Mouse (Mus musculus): ENCODE data around the gene Casp7.

Gene Casp7

DNA sequence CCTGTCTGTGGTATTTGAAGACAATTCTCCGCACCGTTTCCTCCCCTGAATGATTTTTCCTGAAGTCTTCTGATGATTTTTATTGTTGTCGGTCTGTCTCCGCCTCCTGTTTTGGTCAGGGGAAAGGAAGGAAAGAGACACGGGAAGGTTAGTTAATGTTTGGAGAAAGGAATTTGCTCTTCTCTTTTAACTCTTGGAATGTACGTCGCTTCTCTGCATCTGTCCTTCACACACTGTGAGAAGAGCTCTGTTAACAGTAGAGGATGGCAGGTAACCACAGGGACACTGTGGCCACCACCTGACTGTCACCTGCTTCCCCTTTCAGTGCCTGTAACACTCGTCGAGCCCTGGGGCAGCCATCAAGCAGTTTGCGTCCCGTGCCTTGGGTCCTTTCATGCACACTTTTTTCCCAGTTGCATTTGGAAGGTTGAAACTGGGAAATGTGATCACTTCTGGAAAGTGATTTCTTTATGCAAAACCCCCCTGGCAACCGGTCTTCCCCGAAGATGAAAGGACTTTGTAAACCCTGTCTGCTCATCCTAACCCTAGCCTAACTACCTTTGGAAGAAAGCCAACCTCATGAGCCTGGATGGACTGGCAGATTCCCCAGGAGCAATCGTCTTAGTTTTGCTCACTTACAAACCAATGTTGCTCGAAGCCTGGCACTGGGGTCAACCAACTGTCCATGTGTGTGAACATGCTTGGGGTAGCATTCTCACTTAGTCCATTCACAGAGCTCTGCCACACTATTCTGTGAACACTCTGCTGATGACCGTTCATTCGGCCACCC, 27.9 kb downstream of the Casp7 start:
- DNase-seq (ENCODE audit: low read depth, low spot score) = no peak

DNA sequence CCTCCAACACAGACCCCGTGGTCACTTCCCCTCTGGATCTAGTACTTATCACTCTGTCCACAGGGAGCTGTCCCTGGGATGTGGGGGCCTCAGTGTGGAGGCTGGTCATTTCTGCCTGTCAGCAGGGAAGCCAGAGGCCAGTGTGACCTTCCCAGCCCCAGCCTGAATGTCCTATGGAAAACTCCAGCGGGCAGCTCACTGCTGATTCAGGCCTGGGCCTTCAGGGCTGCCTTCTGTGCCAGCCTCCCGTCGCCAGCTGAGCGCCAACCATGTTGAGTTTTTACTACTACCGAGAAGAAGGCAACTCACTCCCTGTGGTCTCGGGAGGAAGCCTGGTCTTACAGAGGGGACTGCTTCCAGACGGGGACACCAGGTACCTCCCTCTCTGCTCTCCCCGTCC, 28.6 kb downstream of the Casp7 start:
- no peak for DNase-seq (ENCODE audit: low read depth, low spot score)

DNA sequence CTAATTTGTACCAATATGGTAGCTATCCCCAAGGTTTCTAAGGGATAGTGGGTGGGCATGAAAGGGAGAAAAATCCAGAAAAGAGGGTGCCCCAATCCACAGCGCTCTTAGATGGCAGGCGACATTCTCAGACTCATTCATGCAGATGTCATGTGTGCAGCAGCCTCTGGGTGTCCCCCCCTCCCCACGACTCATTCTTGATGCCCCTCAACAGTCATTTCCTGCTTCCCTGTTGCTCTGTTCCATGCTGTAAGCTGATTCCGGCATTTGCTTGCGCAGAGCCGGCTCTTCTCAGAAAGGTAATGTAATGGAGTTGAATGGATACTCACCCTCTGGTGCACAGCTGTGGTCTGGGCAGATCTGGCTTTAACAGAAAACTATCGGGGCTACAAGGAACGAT, 33.4 kb downstream of the Casp7 start:
- DNase-seq (ENCODE audit: low read depth, low spot score) = no peak

DNA sequence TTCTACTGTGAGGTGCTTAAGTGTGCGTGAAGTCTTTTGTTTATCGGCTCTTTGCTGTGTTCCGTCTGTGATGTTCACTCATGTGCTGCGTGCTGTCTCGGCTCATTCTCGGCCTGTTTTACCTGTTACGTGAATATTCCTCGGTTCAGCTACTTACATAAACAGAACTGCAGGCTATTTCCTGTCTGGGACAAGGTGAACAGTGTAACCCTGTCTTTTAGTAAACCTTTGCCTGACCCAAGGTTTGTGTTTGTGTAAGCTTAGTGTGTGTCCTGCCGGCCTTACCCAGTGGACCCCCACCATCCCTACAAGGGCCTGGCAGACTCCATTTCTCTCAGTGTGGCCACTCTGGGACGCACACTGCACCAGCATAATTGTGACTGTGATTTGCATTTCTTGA, 35.8 kb downstream of the Casp7 start:
- no peak for DNase-seq (ENCODE audit: low read depth, low spot score)

DNA sequence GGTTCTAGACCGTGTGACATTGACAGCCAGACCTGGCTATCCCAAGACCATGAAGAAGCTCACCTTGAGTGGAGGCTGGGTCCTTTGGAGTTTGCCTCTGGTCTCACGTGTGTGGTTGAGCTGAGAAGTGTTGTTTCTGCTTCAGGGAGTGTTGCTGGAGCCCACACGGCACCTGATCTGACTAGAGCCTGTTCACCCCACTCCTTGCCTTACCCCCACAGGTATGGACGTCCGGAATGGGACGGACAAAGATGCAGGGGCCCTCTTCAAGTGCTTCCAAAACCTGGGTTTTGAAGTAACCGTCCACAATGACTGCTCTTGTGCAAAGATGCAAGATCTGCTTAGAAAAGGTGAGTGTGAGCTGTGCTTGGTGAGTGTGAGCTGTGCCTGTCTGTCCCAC, 36.7 kb downstream of the Casp7 start:
- DNase-seq (ENCODE audit: low read depth, low spot score) = no peak

DNA sequence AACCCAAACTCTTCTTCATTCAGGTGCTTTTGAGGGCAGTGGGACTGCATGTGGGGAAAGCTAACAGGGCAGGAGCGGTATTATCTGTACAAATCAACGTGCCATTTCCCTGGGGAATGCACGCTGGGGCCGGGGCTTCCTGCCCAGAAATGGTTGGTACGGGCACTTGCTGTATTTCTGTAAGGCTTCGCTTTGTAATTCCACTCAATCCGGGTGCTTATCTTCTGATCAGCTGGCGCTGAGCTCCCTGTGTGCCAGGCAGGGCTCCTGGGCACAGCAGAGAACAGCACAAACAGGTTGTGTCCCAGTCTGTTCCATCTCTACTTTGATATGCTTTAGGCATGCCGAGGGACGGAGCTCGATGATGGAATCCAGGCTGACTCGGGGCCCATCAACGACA, 39.5 kb downstream of the Casp7 start:
- no peak for DNase-seq (ENCODE audit: low read depth, low spot score)

DNA sequence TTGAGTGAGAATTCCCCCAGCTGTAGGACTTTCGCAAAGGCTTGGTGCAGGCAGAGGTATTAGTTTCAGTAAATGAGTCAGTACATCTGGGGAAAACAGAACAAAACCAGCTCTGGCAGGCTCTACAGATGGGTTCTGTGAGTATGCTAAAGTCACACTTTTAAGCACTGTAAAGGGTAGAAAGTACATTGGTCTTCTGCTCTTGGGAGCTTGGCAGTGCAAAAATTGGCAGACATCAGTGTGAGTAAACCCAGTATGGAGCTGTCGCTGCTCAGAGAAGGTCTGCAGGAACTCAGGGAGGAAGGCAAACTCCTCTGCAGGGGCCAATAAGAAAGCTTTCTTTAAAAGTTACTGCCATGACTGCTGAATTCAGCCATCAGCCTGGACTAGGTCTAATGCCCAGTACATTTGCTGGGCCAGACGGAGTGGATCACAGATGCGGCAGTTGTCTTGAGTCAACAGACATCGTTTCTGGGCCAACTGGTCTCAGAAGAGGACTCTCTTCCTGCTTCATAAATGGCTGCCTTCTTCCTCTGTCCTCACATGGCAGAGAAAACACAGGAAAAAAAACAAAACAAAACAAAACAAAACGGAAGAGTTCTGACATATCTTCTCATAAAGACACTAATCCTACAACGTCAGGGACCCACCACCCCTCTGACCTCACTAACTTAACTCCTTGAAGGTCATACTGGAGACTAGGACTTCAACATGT, 41.6 kb downstream of the Casp7 start:
- no peak for DNase-seq (ENCODE audit: low read depth, low spot score)

DNA sequence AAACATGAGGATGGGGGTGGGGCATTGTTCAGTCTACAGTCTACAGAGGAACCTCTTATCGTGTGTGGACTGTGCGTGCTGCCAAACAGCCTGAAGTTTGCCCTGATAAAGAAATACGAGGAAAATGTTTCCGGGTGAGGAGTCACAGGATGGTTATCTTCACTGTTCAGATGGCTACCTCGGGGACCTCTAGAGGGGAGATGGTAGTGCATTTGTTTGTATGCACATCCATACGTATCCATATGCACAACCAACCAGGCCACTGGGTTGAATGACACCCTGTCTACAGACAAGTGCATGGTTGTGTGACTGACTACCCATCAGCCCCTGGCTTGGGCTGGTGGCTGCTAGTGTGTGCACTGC, 42.1 kb downstream of the Casp7 start:
- no peak for DNase-seq (ENCODE audit: low read depth, low spot score)

DNA sequence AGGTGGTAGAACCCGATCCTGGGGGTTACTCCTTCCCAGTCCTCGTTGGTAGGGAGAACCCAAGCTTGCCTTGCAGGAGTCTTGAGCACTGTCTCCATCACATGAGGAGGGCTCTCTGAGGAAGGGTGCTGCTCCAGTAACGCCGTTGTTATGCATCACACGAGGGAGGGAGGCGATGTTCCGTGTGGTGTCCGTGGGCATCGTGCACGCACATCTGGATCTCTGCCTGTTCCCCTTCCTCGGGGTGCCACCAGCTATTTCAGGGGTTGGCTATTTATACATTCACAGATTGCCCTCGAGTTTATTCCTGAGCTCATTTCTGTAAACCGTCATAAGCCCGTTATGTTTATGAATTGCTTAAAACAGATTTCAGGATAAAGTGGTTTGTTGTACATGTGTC, 46.5 kb downstream of the Casp7 start:
- no peak for DNase-seq (ENCODE audit: low read depth, low spot score)

DNA sequence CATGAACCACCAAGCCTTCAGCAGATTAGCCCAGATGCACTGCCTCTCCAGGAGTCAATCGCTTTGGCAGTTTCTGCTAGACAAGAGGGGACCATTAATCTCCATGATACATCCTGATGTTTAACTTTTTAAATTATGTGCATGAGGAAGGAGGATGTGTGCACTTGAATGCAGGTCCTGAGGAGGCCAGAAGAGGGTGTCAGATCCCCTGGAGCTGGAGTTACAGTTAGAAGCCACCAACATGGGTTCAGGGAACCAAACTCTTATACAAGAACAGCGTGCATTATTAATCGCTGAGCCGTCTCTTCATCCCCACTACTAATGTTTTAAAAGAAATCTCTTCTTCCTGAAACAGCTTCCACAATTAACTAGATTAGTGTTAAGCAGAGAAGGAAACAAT, 51.9 kb downstream of the Casp7 start:
- DNase-seq (ENCODE audit: low read depth, low spot score) = no peak

DNA sequence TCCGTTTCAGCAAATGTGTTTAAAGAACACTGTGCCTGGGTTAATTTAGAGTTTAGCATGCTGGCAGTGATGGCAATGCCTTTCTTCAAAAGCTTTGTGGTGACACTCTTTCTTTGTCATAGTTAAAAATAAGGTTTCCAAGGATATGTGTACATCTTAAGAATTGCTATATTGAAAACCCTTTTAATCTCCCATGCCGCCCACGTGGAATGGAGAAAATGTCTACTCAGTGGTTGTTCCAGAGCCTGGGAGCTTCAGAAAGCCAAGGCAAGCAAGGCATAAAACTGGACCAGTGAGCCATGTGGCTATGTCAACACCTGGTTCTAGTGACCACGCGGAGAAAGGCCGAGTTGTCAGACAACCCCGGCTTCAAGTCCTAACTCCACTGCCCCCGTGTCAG, 52.6 kb downstream of the Casp7 start:
- no peak for DNase-seq (ENCODE audit: low read depth, low spot score)

DNA sequence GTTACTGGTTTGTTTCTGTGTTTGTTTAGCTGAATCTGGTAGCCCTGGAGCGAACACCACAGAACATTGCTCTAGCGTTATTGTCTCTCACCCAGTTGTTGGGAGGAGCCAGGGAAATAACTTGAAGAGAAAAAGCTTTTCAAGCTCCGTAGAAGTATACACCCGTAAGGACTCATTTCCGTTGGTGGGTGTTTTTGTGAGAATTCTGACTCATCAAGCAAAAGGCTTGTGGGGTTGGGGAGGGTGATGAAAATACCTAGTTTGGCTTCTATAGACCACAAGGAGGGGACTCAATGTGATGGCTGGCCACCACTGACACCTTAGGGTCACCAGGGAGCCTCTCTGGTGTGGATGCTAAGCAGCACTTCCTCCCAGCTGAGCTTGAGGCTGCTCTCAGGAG, 54.0 kb downstream of the Casp7 start:
- no peak for DNase-seq (ENCODE audit: low read depth, low spot score)

DNA sequence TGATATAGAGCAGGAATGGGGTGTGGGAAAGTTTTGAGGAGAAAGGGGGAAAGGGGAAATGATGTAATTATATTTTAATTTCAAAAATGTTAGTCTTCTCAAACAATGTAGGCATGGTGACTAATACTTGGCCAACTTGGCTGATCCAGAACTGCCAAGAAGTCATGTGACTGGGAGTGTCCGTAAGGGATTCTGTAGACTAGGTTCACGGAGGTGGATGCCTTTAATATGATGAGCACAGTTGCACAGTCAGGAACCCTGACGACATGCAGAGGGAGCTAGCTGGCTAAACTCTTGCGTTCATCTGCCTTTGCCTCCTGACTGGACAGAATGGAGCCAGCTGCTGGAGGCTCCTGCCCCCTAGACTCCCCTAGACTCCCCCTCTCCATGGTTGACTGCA, 54.9 kb downstream of the Casp7 start:
- no peak for DNase-seq (ENCODE audit: low read depth, low spot score)

DNA sequence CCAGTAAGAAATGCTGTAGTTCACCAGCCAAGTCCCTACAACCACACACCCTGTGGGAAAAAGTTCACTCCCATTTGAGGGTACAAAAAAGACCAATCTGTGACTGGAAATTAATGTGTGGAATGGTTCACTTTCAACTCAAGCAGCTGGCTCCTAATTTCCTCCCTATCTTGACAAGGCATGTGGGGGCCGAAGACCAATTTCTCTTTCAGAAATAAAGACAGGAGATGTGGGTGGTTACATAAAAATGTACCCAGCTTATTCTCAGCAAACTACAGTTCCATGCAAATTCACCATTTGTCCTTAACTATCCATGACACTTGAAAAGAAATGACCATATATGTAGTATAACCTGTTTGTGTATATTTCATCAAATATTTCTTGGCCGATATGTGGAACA, 55.5 kb downstream of the Casp7 start:
- no peak for DNase-seq (ENCODE audit: low read depth, low spot score)

DNA sequence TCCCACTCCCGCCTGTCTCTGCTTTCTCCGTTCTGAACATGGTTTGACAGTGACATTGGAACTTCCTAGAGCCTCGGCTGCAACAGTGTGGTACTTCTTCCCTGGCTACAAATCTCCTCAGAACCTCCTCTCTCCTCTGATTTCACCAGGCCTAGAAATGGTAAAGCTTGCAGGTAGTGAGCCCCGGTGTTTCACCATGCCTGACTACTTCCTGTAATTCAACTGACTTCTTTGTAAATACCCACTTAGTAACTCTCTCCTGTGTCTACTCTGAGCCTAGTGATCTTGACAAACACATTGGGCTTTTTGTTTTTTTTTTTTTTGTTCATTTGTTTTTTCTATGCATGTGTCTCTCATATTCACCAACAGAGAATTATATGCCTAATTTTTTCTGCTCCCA, 57.9 kb downstream of the Casp7 start:
- no peak for DNase-seq (ENCODE audit: low read depth, low spot score)

DNA sequence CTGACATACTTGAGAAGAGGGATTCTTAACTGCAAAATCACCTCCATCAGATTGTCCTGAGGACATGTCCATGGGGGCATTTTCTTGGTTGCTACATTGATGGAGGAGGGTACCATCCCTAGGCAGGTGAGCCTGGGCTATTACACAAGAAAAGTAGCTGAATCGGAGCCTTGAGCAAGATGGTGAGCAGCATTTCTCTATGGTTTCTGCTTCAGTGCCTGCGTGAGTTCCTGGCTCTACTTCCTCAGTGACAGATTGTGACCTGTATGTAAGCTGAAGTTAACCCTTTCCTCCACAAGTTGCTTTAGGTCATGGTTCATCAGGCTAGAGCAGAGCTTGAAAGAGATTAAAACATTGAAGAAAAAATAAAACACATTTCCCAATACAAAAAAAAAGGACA, 58.4 kb downstream of the Casp7 start:
- no peak for DNase-seq (ENCODE audit: low read depth, low spot score)

DNA sequence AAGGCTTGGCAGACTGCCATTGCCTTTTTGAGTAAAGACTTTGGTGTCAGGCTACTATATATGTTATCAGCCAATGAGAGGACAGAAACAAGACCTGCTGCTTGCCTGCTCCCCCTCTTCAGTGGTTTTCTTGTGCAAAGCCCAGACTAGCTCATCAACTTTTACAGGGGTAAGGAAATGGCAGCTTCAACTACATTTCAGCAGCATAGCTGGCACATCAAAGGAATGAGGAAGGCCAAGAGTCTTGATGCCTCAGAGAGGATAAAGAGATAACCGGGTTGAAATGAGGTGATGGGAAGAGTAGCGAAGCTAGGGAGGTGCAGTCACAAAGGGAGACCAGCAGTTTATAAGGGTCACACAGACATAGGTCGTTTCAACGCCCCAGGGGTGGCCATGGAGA, 60.6 kb downstream of the Casp7 start:
- DNase-seq (ENCODE audit: low read depth, low spot score) = no peak

DNA sequence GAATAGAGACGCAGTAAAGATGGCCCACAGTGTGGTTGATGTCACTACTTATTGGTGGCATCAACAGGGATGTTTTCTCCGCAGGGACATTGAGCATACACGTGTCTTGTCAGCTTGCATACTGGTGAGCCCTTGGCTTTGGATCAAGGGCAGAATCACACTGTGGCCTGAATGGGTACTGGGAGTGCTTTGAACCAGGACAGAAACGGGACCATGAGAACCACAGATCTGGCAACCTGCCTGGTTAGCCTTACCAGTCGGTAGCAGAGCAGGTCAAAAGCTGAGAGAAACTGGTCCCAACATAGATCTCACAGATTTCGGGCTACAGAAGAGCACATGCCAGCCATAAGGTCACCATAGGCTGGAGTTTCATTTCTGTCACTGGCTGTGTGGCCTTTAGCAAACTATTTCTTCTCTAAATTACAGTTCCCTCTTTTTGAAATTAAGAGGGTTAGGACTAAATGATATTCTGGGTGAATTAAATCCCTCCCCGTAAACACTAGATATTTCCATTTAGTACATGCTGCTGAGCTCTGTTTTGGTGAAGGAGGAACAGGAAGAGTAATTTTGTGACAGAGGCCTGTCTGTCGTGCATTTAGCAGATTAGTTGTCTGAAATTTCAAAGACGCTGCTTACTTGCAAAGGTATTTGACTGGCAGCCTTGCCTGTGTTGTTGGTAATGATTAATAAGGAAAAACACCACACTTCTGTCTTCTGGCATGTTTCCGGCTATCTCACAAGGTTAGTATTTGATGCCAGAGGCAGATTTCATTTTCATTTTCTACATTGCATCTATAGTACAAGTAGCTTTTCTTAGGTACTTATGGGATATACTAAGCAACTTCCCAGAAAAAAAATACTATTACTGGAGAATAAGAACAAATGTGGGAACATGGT, 62.5 kb downstream of the Casp7 start:
- DNase-seq (ENCODE audit: low read depth, low spot score) = no peak

DNA sequence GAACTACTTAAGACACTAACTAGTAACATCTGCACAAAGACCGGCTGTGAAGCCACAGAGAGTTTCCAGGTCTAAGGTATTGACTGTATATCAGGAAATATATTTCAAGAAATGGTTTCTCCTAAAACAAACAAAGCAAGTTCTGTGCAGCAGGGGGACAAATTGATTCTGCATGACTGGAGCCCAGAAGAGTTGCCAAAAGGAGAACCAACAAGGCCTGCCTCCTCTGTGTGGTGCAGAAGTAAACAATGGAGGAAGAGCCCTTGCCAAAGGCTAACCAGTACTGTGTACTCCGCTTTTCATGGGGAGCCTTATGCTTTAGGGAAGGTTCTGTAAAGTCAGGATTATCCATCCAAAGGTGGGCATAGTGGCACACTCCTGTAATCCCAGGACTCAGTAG, 63.3 kb downstream of the Casp7 start:
- no peak for DNase-seq (ENCODE audit: low read depth, low spot score)

DNA sequence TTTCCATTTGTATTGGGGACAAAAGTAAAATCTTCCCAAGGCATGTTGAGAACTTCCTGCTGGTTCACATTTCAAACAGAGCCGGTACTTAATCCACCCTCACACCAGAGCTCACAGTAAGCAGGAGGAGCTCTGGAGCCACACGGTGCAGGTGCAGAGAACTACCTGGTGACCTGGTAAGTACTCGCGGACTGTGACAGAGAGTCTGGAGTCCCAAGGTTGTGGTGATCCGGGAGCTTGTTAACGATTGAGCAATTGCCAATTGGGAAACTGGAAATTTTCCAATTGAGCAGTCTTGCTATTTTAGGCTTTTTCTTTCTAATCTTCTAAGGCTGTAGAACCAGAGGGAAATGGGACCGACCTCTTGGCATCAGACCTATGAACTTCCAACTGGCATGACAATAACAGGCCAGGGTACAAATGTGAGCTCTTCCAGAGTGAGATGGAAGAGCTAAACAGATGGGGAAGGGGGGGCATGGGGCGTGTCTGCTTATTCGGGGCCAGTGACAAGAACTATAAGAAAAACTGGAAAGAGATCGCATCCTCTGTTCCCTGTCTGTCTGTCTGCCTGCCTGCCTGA, 64.7 kb downstream of the Casp7 start, which contains the start of gene Plekhs1:
TSS of gene Plekhs1 (plus strand) at position 119 of the 580 bp plus-strand sequence.
- no peak for DNase-seq (ENCODE audit: low read depth, low spot score)

DNA sequence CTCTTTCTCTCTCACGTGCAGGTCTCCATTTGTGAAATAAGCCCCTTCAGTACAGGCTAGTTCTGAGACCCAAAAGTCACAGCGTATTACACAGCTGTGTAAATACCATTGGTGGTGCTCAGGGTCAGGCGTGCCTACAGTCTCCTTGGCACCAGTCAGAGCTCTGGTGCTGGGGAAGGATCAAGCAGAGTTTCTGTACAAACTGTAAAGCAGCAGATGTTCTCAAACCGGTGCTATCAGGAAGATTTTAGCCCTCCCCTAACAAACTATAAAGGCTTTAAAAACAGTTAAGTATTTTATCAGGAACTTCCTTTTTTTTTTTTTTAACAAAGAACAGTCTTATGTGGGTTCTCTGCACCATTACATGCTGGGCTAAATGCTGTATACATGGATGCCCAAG, 65.9 kb downstream of the Casp7 start:
- DNase-seq (ENCODE audit: low read depth, low spot score) = no peak

DNA sequence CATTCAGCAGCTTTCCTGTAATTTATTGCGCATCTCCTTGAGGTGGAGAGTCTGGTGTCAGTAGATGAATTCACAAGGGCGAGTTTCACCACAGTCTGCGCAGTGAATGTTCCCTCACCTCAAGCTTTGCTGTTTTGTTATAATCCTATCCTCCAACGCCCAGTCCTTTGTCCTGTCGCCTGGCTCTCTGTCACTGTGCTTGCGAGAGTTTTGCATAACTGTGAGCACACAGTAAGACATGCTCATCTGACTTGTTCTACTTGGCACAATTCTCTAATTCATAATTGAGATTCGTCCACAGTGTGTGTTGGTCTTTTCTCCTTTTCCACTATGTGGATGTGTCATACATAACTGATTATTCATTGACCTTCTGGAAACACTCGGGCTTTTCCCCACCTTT, 69.6 kb downstream of the Casp7 start:
- no peak for DNase-seq (ENCODE audit: low read depth, low spot score)
